Mouse (Mus musculus) left cerebral cortex, postnatal 14 days (tissue): ENCODE data around the gene Tulp1. TPM values are rescaled to one million over a fixed set of nuclear protein-coding genes. Genes with fewer than 3 reads are reported as not detected.

Experiments used
- total RNA-seq, 2 experiments: library from RNA; stranded (reverse); gene quantifications; 2 replicates each; pipeline ENCODE4 v1.2.3; 2021

Gene Tulp1
- total RNA-seq, 2 experiments from 2014 or later = 0.66 TPM; not detected in 1

Other genes with a start within 250 kb of the Tulp1 start
- gene Scube3, start 223.1 kb downstream of the Tulp1 start, total RNA-seq = 1 to 10 TPM; 1.1 to 2.1 TPM
- gene Zfp523, start 188.1 kb downstream of the Tulp1 start, total RNA-seq = 100 to 1,000 TPM in 1 of 2 experiments, 10 to 100 TPM in 1; 97.0 to 105 TPM
- 1 to 10 TPM; 4.7 to 5.3 TPM for gene Def6, start 157.4 kb downstream of the Tulp1 start, total RNA-seq
- 10 to 100 TPM; 28.3 to 28.7 TPM for gene Ppard, start 132.5 kb downstream of the Tulp1 start, total RNA-seq
- 10 to 100 TPM; 28.3 to 29.6 TPM for gene Fance, start 51.7 kb downstream of the Tulp1 start, total RNA-seq
- gene Rpl10a, start 36.8 kb downstream of the Tulp1 start, total RNA-seq = 100 to 1,000 TPM; 365 to 369 TPM
- gene Tead3, start 14.4 kb downstream of the Tulp1 start, total RNA-seq = 1 to 10 TPM; 2.4 to 3.3 TPM
- 10 to 100 TPM; 29.0 to 52.6 TPM for gene Fkbp5, start 152.3 kb upstream of the Tulp1 start, total RNA-seq
- gene Armc12, start 165.6 kb upstream of the Tulp1 start, total RNA-seq = not detected
- not detected for gene Clpsl2, start 184.2 kb upstream of the Tulp1 start, total RNA-seq
- gene Clps, start 195.5 kb upstream of the Tulp1 start, total RNA-seq = not detected
- 1 to 10 TPM; 2.9 to 4.1 TPM for gene Lhfpl5, start 210.4 kb upstream of the Tulp1 start, total RNA-seq